Mouse (Mus musculus): ENCODE data around the gene Apol11b. TPM values are rescaled to one million over a fixed set of nuclear protein-coding genes. Genes with fewer than 3 reads are reported as not detected.

The Apol11b gene
- polyA plus RNA-seq, 1 experiment: 47.2 TPM

DNA sequence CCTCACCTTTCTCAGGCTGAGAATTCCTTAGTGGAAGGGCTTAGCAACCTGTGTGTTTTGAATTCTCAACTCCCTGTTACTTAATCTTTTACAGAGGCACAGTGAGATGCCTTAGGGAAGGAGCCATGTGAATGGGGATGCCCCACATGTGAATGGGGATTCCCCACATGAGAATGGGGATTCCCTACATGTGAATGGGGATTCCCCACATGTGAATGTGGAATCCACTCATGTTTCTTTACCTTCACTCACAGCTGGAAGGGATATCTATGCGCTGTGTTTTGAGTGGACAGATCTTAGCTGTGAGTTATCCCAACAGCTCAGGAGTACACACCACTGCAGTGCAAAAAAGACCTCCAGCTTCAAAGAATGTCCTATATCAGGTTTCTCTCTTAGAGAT, 18.4 kb downstream of the Apol11b start:
- WGBS: 76% methylated on average over 1 of the region's 1 CpGs
- TF ChIP-seq CTCF (IDR thresholded peaks at IDR 0.05; ENCODE audit: control insufficient read depth, insufficient read depth, low read length) (no peak), POLR2A (IDR thresholded peaks at IDR 0.05; ENCODE audit: borderline replicate concordance, control insufficient read depth, low read depth, low read length) (no peak)
- H3K4me1 ChIP-seq (ENCODE audit: control insufficient read depth, insufficient read depth, low read length): no peaks in the 10 kb centered on the region; the same call in 1 of the 2 replicates
- no peak overlapping the region for H3K27ac ChIP-seq (ENCODE audit: control insufficient read depth, insufficient read depth, low read depth, low read length, poor library complexity)
- H3K4me3 ChIP-seq (replicated peaks; ENCODE audit: control insufficient read depth, low read depth, low read length): no peak overlapping the region

- H3K4me3 ChIP-seq (replicated peaks; ENCODE audit: control insufficient read depth, low read depth, low read length): no peak overlapping the region
- no peaks in the 10 kb centered on the region for H3K4me1 ChIP-seq (ENCODE audit: control insufficient read depth, insufficient read depth, low read length)
- TF ChIP-seq POLR2A (IDR thresholded peaks at IDR 0.05; ENCODE audit: borderline replicate concordance, control insufficient read depth, low read depth, low read length) (no peak), CTCF (IDR thresholded peaks at IDR 0.05; ENCODE audit: control insufficient read depth, insufficient read depth, low read length) (no peak)
- WGBS: 88% methylated on average over 3 of the region's 3 CpGs
- H3K27ac ChIP-seq (ENCODE audit: control insufficient read depth, insufficient read depth, low read depth, low read length, poor library complexity): no peak overlapping the region
Measured at GRCm38 (mm10) chr15:77606069-77606468, 37.0 kb downstream of the Apol11b start.

- Histone ChIP-seq H3K27ac (ENCODE audit: control insufficient read depth, insufficient read depth, low read depth, low read length, poor library complexity) (no peak within 1 kb of the TSS), H3K4me1 (ENCODE audit: control insufficient read depth, insufficient read depth, low read length) (no peaks in the 10 kb centered on the region), H3K4me3 (replicated peaks; ENCODE audit: control insufficient read depth, low read depth, low read length) (no peak within 1 kb of the TSS)
- TF ChIP-seq CTCF (IDR thresholded peaks at IDR 0.05; ENCODE audit: control insufficient read depth, insufficient read depth, low read length) (no peak), POLR2A (IDR thresholded peaks at IDR 0.05; ENCODE audit: borderline replicate concordance, control insufficient read depth, low read depth, low read length) (no peak)
- WGBS: 67% methylated on average over 1 of the region's 1 CpGs
Measured at GRCm38 (mm10) chr15:77598958-77599357, 44.1 kb downstream of the Apol11b start, which contains the start of gene Gm36245. TSS of gene Gm36245 (plus strand) at chr15:77599258.

DNA sequence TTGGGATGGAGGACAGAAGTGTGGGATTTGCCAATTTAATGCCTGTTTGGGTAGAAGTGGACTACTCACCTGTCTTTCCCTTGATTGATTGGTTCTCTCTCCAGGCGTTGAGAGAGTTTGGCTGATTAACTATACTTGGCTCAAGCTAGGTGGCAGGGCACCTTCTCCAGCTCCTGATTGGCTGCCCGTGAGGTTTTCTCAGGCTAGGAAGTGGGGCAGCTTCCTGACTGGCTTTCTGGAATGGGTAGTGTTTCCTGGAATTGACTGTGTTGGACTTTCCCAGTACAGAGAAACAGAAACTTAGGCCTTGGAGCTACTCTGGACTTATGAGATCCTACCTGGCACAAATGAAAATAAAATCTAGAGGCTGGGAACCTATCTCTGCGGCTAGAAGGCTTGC, 44.7 kb downstream of the Apol11b start:
- H3K27ac ChIP-seq (ENCODE audit: control insufficient read depth, insufficient read depth, low read depth, low read length, poor library complexity): no peak overlapping the region
- WGBS: 50% methylated on average over 3 of the region's 3 CpGs
- no peaks in the 10 kb centered on the region for H3K4me1 ChIP-seq (ENCODE audit: control insufficient read depth, insufficient read depth, low read length)
- H3K4me3 ChIP-seq (replicated peaks; ENCODE audit: control insufficient read depth, low read depth, low read length): no peak overlapping the region
- TF ChIP-seq CTCF (IDR thresholded peaks at IDR 0.05; ENCODE audit: control insufficient read depth, insufficient read depth, low read length) (no peak), POLR2A (IDR thresholded peaks at IDR 0.05; ENCODE audit: borderline replicate concordance, control insufficient read depth, low read depth, low read length) (no peak)

DNA sequence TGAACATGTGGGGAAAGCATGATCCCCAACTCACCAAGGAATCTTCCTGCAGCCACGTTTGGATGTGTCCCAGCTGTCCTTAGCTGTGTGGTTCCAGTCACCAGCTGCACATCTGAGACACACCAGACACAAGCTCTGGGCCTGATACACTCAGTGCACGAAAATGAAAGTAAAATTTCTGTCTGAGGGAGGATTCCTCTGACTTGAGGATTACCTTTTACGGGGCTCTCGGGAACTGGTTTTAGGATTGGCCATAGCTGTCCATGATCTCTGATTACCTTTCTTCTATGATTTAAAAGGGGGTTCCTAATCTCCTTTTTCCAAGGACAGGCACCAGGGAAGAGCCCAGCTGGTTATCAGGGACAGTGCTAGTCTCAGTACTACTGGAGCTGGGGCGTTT, 47.1 kb downstream of the Apol11b start, which contains the start of gene Apol10b:
Gene Apol10b, minus strand, starts transcription at position 165 of the 400 bp plus-strand sequence.
- Histone ChIP-seq H3K4me1 (ENCODE audit: control insufficient read depth, insufficient read depth, low read length) (no peaks in the 10 kb centered on the region), H3K27ac (ENCODE audit: control insufficient read depth, insufficient read depth, low read depth, low read length, poor library complexity) (no peak within 1 kb of the TSS), H3K4me3 (replicated peaks; ENCODE audit: control insufficient read depth, low read depth, low read length) (no peak within 1 kb of the TSS)
- TF ChIP-seq CTCF (IDR thresholded peaks at IDR 0.05; ENCODE audit: control insufficient read depth, insufficient read depth, low read length) (no peak), POLR2A (IDR thresholded peaks at IDR 0.05; ENCODE audit: borderline replicate concordance, control insufficient read depth, low read depth, low read length) (no peak)
- WGBS: 52% methylated on average over 5 of the region's 5 CpGs

- H3K4me3 ChIP-seq (replicated peaks; ENCODE audit: control insufficient read depth, low read depth, low read length): no peak overlapping the region
- TF ChIP-seq CTCF (IDR thresholded peaks at IDR 0.05; ENCODE audit: control insufficient read depth, insufficient read depth, low read length): no peak
- TF ChIP-seq POLR2A (IDR thresholded peaks at IDR 0.05; ENCODE audit: borderline replicate concordance, control insufficient read depth, low read depth, low read length): no peak
- no peaks in the 10 kb centered on the region for H3K4me1 ChIP-seq (ENCODE audit: control insufficient read depth, insufficient read depth, low read length)
- no peak overlapping the region for H3K27ac ChIP-seq (ENCODE audit: control insufficient read depth, insufficient read depth, low read depth, low read length, poor library complexity)
- 72% methylated on average over 1 of the region's 1 CpGs for WGBS
Measured at GRCm38 (mm10) chr15:77593557-77593956, 49.5 kb downstream of the Apol11b start.

DNA sequence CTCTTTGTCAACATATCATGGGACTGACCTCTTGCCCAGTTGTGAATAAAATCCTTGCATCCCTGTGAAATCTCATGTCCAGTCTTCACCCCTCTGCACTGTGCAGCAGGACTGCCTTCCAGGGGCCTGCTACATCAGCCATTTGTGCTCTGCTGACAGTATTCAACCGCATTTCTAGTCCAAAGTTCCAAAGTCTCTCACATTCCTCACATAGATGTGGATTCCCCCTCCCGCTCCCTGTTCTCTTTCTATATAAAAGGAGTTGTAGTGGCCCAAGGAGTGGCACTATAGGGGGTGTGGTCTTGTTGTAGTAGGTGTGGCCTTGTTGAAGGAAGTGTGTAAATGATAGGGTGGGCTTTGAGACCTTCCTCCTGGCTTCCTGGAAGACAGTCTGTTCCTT, 52.2 kb downstream of the Apol11b start:
- no peak overlapping the region for H3K27ac ChIP-seq (ENCODE audit: control insufficient read depth, insufficient read depth, low read depth, low read length, poor library complexity)
- H3K4me1 ChIP-seq (ENCODE audit: control insufficient read depth, insufficient read depth, low read length): no peaks in the 10 kb centered on the region
- TF ChIP-seq POLR2A (IDR thresholded peaks at IDR 0.05; ENCODE audit: borderline replicate concordance, control insufficient read depth, low read depth, low read length) (no peak), CTCF (IDR thresholded peaks at IDR 0.05; ENCODE audit: control insufficient read depth, insufficient read depth, low read length) (no peak)
- 81% methylated on average over 2 of the region's 2 CpGs for WGBS
- no peak overlapping the region for H3K4me3 ChIP-seq (replicated peaks; ENCODE audit: control insufficient read depth, low read depth, low read length)

DNA sequence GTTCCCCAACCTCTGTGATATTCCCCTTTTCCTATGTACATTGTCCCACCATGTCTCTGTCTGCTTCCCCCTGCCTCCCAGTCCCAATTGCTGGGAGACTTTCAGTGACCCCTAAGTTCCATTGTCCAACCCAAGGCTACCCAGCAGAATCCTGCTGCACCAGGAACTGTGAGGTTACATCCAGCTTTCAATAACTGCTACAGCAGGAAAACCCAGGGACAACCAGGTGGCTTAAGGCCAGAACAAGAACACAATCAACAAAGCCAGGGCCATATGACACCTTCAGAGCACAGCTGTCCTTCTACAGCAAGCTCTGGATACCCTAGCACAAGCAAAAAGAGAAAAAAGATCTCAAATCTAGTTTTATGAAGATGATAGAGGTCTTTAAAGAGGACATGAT, 54.1 kb downstream of the Apol11b start:
- H3K4me3 ChIP-seq (replicated peaks; ENCODE audit: control insufficient read depth, low read depth, low read length): no peak overlapping the region
- TF ChIP-seq POLR2A (IDR thresholded peaks at IDR 0.05; ENCODE audit: borderline replicate concordance, control insufficient read depth, low read depth, low read length) (no peak), CTCF (IDR thresholded peaks at IDR 0.05; ENCODE audit: control insufficient read depth, insufficient read depth, low read length) (no peak)
- H3K4me1 ChIP-seq (ENCODE audit: control insufficient read depth, insufficient read depth, low read length): no peaks in the 10 kb centered on the region
- no peak overlapping the region for H3K27ac ChIP-seq (ENCODE audit: control insufficient read depth, insufficient read depth, low read depth, low read length, poor library complexity)

DNA sequence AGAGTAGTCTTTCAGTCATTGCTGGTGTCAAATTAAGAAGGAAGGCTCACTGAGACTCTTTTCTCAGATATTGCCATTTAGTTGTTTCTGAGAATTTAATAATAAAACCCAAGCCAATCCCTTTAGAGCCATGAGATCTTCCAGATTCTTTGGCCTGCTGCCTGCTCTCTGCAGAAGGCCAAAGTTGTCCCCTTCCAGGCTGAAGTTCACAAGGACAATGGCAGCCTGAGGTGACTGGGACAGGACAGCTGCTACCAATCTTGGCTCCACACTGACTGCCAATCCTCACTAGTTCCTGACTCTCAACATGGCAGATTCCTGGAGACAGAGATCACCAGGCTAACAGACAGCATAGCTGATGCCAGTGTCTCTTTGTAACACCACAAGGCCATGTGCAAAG, 56.1 kb downstream of the Apol11b start:
- H3K4me1 ChIP-seq (ENCODE audit: control insufficient read depth, insufficient read depth, low read length): no peaks in the 10 kb centered on the region
- TF ChIP-seq POLR2A (IDR thresholded peaks at IDR 0.05; ENCODE audit: borderline replicate concordance, control insufficient read depth, low read depth, low read length): no peak
- TF ChIP-seq CTCF (IDR thresholded peaks at IDR 0.05; ENCODE audit: control insufficient read depth, insufficient read depth, low read length): no peak
- no peak overlapping the region for H3K27ac ChIP-seq (ENCODE audit: control insufficient read depth, insufficient read depth, low read depth, low read length, poor library complexity)
- no peak overlapping the region for H3K4me3 ChIP-seq (replicated peaks; ENCODE audit: control insufficient read depth, low read depth, low read length)

Other genes with a start within 250 kb of the Apol11b start
- not detected in 2 replicates for gene Apol7a, start 244.2 kb downstream of the Apol11b start, polyA plus RNA-seq (2011; ENCODE audit: insufficient read depth, insufficient read length, low replicate concordance, missing spikeins)
- gene Apol9a, start 232.2 kb downstream of the Apol11b start, polyA plus RNA-seq (2011; ENCODE audit: insufficient read depth, insufficient read length, low replicate concordance, missing spikeins): 0.72 TPM in 1 of 2 replicates, not detected in the other
- gene Apol7b, start 195.8 kb downstream of the Apol11b start, polyA plus RNA-seq (2011; ENCODE audit: insufficient read depth, insufficient read length, low replicate concordance, missing spikeins): not detected in 2 replicates
- 2.9 and 3.8 TPM in 2 replicates for gene Apol10a, start 166.2 kb downstream of the Apol11b start, polyA plus RNA-seq (2011; ENCODE audit: insufficient read depth, insufficient read length, low replicate concordance, missing spikeins)
- 4.4 and 4.6 TPM in 2 replicates for gene Apol11a, start 135.0 kb downstream of the Apol11b start, polyA plus RNA-seq (2011; ENCODE audit: insufficient read depth, insufficient read length, low replicate concordance, missing spikeins)
- gene Apol7c, start 110.0 kb downstream of the Apol11b start, polyA plus RNA-seq (2011; ENCODE audit: insufficient read depth, insufficient read length, low replicate concordance, missing spikeins): not detected in 2 replicates
- not detected in 2 replicates for gene 1700025B11Rik, start 81.4 kb downstream of the Apol11b start, polyA plus RNA-seq (2011; ENCODE audit: insufficient read depth, insufficient read length, low replicate concordance, missing spikeins)
- not detected in 2 replicates for gene Apol10b, start 47.2 kb downstream of the Apol11b start, polyA plus RNA-seq (2011; ENCODE audit: insufficient read depth, insufficient read length, low replicate concordance, missing spikeins)
- not detected in 2 replicates for gene Gm36245, start 44.0 kb downstream of the Apol11b start, polyA plus RNA-seq (2011; ENCODE audit: insufficient read depth, insufficient read length, low replicate concordance, missing spikeins)
- gene Apol7e, start 55.6 kb upstream of the Apol11b start, polyA plus RNA-seq (2011; ENCODE audit: insufficient read depth, insufficient read length, low replicate concordance, missing spikeins): 0.88 and 4.3 TPM in 2 replicates
- gene Apol9b, start 85.8 kb upstream of the Apol11b start, polyA plus RNA-seq (2011; ENCODE audit: insufficient read depth, insufficient read length, low replicate concordance, missing spikeins): 1.7 TPM in 1 of 2 replicates, not detected in the other
- 47.8 and 48.7 TPM in 2 replicates for gene Apol8, start 113.7 kb upstream of the Apol11b start, polyA plus RNA-seq (2011; ENCODE audit: insufficient read depth, insufficient read length, low replicate concordance, missing spikeins)
- 264 and 399 TPM in 2 replicates for gene Myh9, start 198.9 kb upstream of the Apol11b start, polyA plus RNA-seq (2011; ENCODE audit: insufficient read depth, insufficient read length, low replicate concordance, missing spikeins)

Measured in bone marrow, adult 2 months (tissue).